Mouse (Mus musculus) lung, postnatal 25 days (tissue): ENCODE results near the gene Tmem208.

Source experiments
- DNase-seq: peaks from one replicate; pipeline ENCODE4 v3.0.0; 2022; ENCODE audit warnings: low spot score

Tmem208 gene

GRCm38 (mm10) chr8:105326968-105327367 is 814 bp downstream of the Tmem208 start:
- no peak for DNase-seq

GRCm38 (mm10) chr8:105330325-105330724 is 4.2 kb downstream of the Tmem208 start:
- no peak for DNase-seq

- DNase-seq, result no peak
These were observed 5.3 kb downstream of the Tmem208 start for GRCm38 (mm10) chr8:105331469-105331868.

- DNase-seq, result no peak
These were observed 5.8 kb downstream of the Tmem208 start for GRCm38 (mm10) chr8:105331931-105332330.

- no peak for DNase-seq
These were observed 6.4 kb downstream of the Tmem208 start for GRCm38 (mm10) chr8:105332523-105332922.

- DNase-seq, result no peak
These were observed 10.4 kb downstream of the Tmem208 start for GRCm38 (mm10) chr8:105336373-105337130.

GRCm38 (mm10) chr8:105338992-105339391 is 12.8 kb downstream of the Tmem208 start:
- no peak for DNase-seq

- peak; percentile 89 for DNase-seq
These were observed 13.9 kb downstream of the Tmem208 start for GRCm38 (mm10) chr8:105339886-105340635.

GRCm38 (mm10) chr8:105341399-105341798 is 15.2 kb downstream of the Tmem208 start:
- peak; percentile 76 for DNase-seq

GRCm38 (mm10) chr8:105342768-105343167 is 16.6 kb downstream of the Tmem208 start:
- DNase-seq, result no peak

GRCm38 (mm10) chr8:105343791-105344574 is 17.8 kb downstream of the Tmem208 start:
- peak; percentile 50 for DNase-seq

GRCm38 (mm10) chr8:105345061-105345975 is 19.2 kb downstream of the Tmem208 start:
- peak; percentile 64 for DNase-seq

- DNase-seq, result peak; percentile 85
These were observed 20.7 kb downstream of the Tmem208 start for GRCm38 (mm10) chr8:105346611-105347427.

GRCm38 (mm10) chr8:105347428-105348221 is 21.5 kb downstream of the Tmem208 start, which contains the start of gene Fhod1:
Fhod1 (minus strand) TSS chr8:105347953.
- peak; percentile 97 for DNase-seq

- no peak for DNase-seq
These were observed 22.4 kb downstream of the Tmem208 start, which contains the start of gene Slc9a5 for GRCm38 (mm10) chr8:105348450-105349095. Slc9a5 (plus strand) TSS chr8:105348843.

- DNase-seq, result no peak
These were observed 23.1 kb downstream of the Tmem208 start for GRCm38 (mm10) chr8:105349096-105349771.

- no peak for DNase-seq
These were observed 24.0 kb downstream of the Tmem208 start for GRCm38 (mm10) chr8:105350186-105350585.

GRCm38 (mm10) chr8:105353583-105354135 is 27.5 kb downstream of the Tmem208 start:
- no peak for DNase-seq
